Mouse (Mus musculus) kidney, embryonic 14.5 days (tissue): ENCODE results near the gene Olfr113. TPM values are rescaled to one million over a fixed set of nuclear protein-coding genes. Genes with fewer than 3 reads are reported as not detected.
"Not testable (repeated sequence)": the region's sequence is repeated elsewhere in the genome, so short reads cannot be mapped to it uniquely, and the experiment has no call there.

ENCODE experiments used
- ATAC-seq: fragments of 200-750 bp; cut with Nextera tagmentation; 2 replicates; pipeline ENCODE4 v1.8.0; 2017; ENCODE audit warnings: moderate number of reproducible peaks, mild to moderate bottlenecking, moderate TSS enrichment, moderate library complexity; ENCODE audit not compliant: low FRiP score, low TSS enrichment
- H3K27ac ChIP-seq: fragments of 300-500 bp; sonication (generic); 2 replicates; pipeline ENCODE4 v1.5.1; 2014; ENCODE audit warnings: low read depth, mild to moderate bottlenecking, low read length, moderate library complexity, mixed read lengths
- H3K27me3 ChIP-seq: fragments of 300-500 bp; sonication (generic); 2 replicates; pipeline ENCODE4 v1.6.1; 2014; ENCODE audit warnings: mild to moderate bottlenecking, low read length; ENCODE audit not compliant: control insufficient read depth, insufficient read depth
- H3K36me3 ChIP-seq: fragments of 300-500 bp; sonication (generic); 2 replicates; pipeline ENCODE4 v1.6.1; 2014; ENCODE audit warnings: low read length, mixed read lengths; ENCODE audit not compliant: control insufficient read depth, insufficient read depth
- H3K4me1 ChIP-seq: fragments of 300-500 bp; sonication (generic); 2 replicates; pipeline ENCODE4 v1.6.1; 2014; ENCODE audit warnings: low read length, mixed read lengths; ENCODE audit not compliant: control insufficient read depth, insufficient read depth
- H3K4me2 ChIP-seq: fragments of 300-500 bp; sonication (generic); replicated peaks from 2 replicates; pipeline ENCODE4 v1.6.1; 2014; ENCODE audit warnings: low read depth, mild to moderate bottlenecking, low read length
- H3K4me3 ChIP-seq: fragments of 300-500 bp; sonication (generic); 2 replicates; pipeline ENCODE4 v1.5.1; 2014; ENCODE audit warnings: mild to moderate bottlenecking, low read length
- H3K9ac ChIP-seq: fragments of 300-500 bp; sonication (generic); 2 replicates; pipeline ENCODE4 v1.6.1; 2014; ENCODE audit warnings: low read depth, mild to moderate bottlenecking, low read length, moderate library complexity
- H3K9me3 ChIP-seq: fragments of 300-500 bp; sonication (generic); 2 replicates; pipeline ENCODE4 v1.6.1; 2016; ENCODE audit warnings: low read length; ENCODE audit not compliant: control insufficient read depth
- WGBS: fragments of 180-500 bp; shearing (Covaris S2); extraction: QIAGEN DNeasy Blood & Tissue Kit; methylation state at CpG from one replicate; pipeline ENCODE4 v1.1.7; 2014; 5-methylcytosine and 5-hydroxymethylcytosine counted together
- polyA plus RNA-seq: library from polyadenylated mRNA; unstranded; fragments of >200 nt; fragmentation: Nextera tagmentation; extraction: Ambion mirVana; gene quantifications from 2 replicates; pipeline ENCODE4 v1.2.1, GENCODE M21; 2014

The Olfr113 gene
- polyA plus RNA-seq: not detected in 2 replicates

DNA sequence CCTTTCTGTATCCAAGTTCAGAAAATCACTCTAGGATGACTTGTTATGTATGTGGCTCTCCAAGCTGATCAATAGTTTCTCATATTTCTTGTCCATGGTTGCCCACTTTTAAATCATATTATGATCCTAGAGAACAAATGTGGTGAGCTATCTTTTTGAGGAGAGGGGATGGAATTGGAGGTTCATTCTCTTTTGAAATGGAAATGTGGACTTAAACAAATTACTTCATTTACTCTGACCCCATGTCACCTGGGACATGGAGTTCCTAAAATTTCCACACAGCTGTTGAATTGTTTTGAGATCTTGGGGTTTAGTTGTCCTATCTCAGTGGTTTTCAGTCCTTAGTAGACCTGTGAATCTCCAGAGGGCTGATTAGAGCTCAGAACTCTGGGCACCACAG is at the start of gene Olfr113:
Gene Olfr113, minus strand, starts transcription at position 101 of the 400 bp plus-strand sequence.
- ATAC-seq: no peak
- no peak within 1 kb of the TSS for H3K4me2 ChIP-seq
- no peak within 1 kb of the TSS for H3K4me3 ChIP-seq
- no peak within 1 kb of the TSS for H3K27ac ChIP-seq
- H3K36me3 ChIP-seq: no peaks in the 10 kb centered on the region
- no peaks in the 10 kb centered on the region for H3K4me1 ChIP-seq
- no peaks in the 10 kb centered on the region for H3K9me3 ChIP-seq
- no peaks in the 10 kb centered on the region for H3K27me3 ChIP-seq
- no peak within 1 kb of the TSS for H3K9ac ChIP-seq

DNA sequence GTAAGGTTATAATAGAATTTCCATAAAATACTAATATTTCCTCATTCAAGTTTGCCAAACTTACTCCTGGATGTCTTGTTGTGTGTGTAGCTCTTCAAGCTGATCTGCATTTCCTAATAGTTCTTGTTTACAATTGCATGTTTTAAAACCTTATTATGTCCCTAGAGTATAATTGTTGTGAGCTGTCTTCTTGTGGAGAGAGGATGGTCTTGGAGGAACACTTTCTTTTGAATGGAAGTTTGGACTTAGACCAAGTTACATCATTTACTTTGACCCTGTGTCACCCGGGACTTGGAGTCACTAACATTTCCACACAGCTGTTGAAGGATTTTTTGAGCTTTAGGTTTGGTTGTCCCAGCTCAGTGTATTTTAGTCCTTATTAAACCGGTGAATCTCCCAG is 49.5 kb upstream of the Olfr113 start, which contains the start of the genes Olfr115 and Olfr116:
Gene Olfr115, minus strand, starts transcription at position 101 of the 400 bp plus-strand sequence.
Gene Olfr116, minus strand, starts transcription at position 191 of the 400 bp plus-strand sequence.
- ATAC-seq: no peak
- Histone ChIP-seq H3K4me1 (no peaks in the 10 kb centered on the region), H3K4me2 (no peak within 1 kb of the TSS), H3K9me3 (no peaks in the 10 kb centered on the region), H3K36me3 (no peaks in the 10 kb centered on the region), H3K27me3 (no peaks in the 10 kb centered on the region), H3K4me3 (no peak within 1 kb of the TSS), H3K27ac (no peak within 1 kb of the TSS), H3K9ac (no peak within 1 kb of the TSS)
- WGBS: 81% methylated on average over 2 of the region's 2 CpGs

DNA sequence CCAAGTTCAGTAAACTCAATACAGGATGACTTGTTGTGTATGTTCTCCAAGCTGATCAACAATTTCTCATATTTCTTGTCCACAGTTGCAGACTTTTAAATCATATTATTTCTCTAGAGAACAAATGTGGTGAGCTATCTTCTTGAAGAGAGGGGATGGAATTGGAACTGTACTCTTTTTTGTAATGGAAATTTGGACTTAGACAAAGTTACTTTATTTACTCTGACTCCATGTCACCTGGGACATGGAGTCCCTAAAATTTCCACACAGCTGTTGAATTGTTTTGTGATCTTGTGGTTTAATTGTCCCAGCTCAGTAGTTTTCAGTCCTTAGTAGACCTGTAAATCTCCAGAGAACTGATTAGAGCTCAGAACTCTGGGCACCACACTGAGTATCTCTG is 15.2 kb upstream of the Olfr113 start, which contains the start of gene Olfr114:
Gene Olfr114, minus strand, starts transcription at position 101 of the 400 bp plus-strand sequence.
- no peak for ATAC-seq

DNA sequence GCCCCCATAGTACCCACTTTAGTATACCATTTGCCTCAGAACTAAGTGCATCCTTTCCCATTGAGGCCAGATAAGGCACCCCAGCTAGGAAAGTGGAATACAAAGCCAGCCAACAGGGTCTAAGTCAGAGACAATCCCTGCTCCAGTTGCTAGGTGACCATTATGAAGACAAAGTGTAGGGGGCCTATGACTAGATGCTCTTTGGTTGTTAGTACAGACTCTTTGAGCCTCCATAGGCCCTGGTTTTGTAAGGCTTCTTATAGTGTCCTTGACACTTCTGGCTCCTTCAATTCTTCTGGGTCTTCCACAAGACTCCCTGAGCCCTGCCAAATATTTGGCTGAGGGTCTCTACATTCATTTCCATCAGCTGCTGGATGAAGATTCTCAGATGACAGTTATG is 8.1 kb downstream of the Olfr113 start, which contains the start of gene Olfr112:
Gene Olfr112, minus strand, starts transcription at position 101 of the 400 bp plus-strand sequence.
- H3K27me3 ChIP-seq: no peaks in the 10 kb centered on the region
- no peaks in the 10 kb centered on the region for H3K9me3 ChIP-seq
- H3K27ac ChIP-seq: no peak within 1 kb of the TSS
- H3K4me2 ChIP-seq: no peak within 1 kb of the TSS
- no peak for ATAC-seq
- H3K4me1 ChIP-seq: no peaks in the 10 kb centered on the region
- H3K4me3 ChIP-seq: no peak within 1 kb of the TSS
- H3K9ac ChIP-seq: no peak within 1 kb of the TSS
- H3K36me3 ChIP-seq: no peaks in the 10 kb centered on the region

More for the DNA sequence above, 15.2 kb upstream of the Olfr113 start, which contains the start of gene Olfr114:
- Histone ChIP-seq H3K4me2 (no peak within 1 kb of the TSS), H3K27me3 (no peaks in the 10 kb centered on the region), H3K36me3 (no peaks in the 10 kb centered on the region), H3K9me3 (no peaks in the 10 kb centered on the region), H3K27ac (no peak within 1 kb of the TSS), H3K9ac (no peak within 1 kb of the TSS), H3K4me3 (no peak within 1 kb of the TSS), H3K4me1 (no peaks in the 10 kb centered on the region)

DNA sequence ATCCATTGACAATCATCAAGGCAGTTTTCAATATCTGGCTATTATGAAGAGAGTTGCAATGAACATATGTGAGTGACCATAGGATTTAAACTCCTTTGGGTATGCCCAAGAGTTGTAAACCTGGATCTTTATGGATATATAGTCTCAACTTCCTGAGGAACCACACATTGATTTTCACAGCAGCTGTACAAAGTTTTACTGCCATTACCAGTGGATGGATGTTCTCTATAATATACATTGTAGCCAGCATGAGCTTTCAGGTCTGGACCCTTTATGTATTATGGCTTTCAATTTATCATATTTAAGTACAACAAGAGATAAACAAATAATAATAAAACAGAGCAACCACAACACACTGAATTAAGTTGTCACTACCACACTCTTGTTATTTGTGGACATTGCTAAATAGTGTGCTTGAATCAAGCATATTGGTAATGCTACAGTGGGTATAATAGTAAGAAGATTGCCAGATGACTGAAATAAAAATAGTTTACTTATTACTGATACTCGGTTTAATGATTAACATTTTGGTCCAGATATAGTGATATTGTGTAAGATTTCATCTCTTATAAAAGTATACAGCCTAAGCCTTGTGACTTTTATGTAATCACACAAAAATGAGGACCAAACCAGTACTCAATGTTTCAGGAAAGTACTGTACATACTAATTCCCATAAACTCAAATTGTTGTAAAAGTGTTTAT is 18.4 kb downstream of the Olfr113 start:
- Histone ChIP-seq H3K36me3 (no peaks in the 10 kb centered on the region), H3K4me2 (no peak overlapping the region), H3K4me3 (no peak overlapping the region), H3K4me1 (no peaks in the 10 kb centered on the region), H3K9ac (no peak overlapping the region), H3K27ac (no peak overlapping the region), H3K9me3 (no peaks in the 10 kb centered on the region), H3K27me3 (no peaks in the 10 kb centered on the region)
- no peak for ATAC-seq
- WGBS: 64% methylated on average over 1 of the region's 1 CpGs

DNA sequence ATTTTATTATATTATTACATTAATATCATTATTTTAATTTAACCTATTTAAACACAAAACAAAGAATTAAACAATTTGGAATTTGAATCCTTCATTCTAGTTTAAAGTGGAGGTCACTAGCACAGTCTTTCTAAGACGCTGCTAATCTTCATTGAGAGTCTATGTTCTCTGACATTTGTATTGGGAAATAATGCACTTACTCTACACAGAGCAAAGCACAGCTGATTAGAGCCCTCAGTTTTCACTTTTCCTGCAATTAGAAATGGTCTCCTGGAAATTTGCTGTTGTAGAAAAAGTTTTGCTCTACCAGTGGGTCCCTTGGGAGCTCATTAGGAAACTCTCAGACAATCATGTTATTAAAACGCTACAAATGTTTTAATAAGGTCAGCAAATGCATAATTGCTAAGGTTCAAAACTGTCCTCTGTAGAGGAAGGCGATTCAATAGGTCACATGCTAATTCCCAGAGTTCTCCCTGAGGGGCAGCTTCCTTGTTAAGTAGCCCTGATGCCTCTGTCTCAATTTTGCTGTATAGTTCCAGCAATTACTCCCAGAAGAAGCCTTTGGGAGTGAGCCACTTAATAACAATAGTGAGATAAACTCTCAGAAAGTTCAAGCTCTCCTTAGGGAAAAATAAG is 33.5 kb downstream of the Olfr113 start:
- no peaks in the 10 kb centered on the region for H3K27me3 ChIP-seq
- no peak overlapping the region for H3K27ac ChIP-seq
- no peaks in the 10 kb centered on the region for H3K4me1 ChIP-seq
- no peak overlapping the region for H3K4me2 ChIP-seq
- 72% methylated on average over 3 of the region's 3 CpGs for WGBS
- H3K4me3 ChIP-seq: no peak overlapping the region
- ATAC-seq: no peak
- H3K9me3 ChIP-seq: no peaks in the 10 kb centered on the region
- no peak overlapping the region for H3K9ac ChIP-seq
- H3K36me3 ChIP-seq: no peaks in the 10 kb centered on the region

DNA sequence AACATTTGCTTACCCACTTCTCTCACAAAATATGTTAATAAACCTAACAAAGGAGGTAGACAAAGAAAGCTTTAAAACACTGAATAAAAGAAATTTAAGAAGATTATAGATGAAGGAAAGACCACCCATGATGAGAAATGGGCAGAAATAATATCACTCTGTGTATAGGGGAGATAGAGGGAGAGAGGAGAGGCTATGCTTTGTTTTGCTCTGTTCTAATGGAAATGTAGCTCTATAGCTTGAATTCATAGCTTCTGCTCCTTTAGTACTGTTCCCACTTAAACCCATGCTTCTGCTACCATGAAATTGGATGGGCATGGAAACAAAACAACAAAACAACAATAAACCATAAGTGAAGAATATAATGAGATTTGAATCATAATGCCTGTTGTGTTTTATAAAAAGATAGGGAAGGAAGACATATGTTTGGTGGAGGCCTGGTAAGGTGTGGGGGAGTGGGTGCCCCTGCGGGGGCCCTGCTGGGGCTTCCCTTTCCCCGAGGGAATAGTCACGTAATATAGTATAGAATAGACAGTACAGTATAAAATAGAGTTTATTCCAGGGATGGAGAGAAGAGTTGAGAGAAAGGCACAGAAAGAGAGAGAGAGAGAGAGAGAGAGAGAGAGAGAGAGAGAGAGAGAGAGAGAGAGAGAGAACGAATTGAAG is 35.9 kb downstream of the Olfr113 start:
- no peaks in the 10 kb centered on the region for H3K4me1 ChIP-seq
- H3K36me3 ChIP-seq: no peaks in the 10 kb centered on the region
- no peak overlapping the region for H3K27ac ChIP-seq
- WGBS: 87% methylated on average over 4 of the region's 4 CpGs
- ATAC-seq: no peak
- H3K9ac ChIP-seq: no peak overlapping the region
- no peaks in the 10 kb centered on the region for H3K27me3 ChIP-seq
- no peak overlapping the region for H3K4me3 ChIP-seq
- no peaks in the 10 kb centered on the region for H3K9me3 ChIP-seq
- no peak overlapping the region for H3K4me2 ChIP-seq

DNA sequence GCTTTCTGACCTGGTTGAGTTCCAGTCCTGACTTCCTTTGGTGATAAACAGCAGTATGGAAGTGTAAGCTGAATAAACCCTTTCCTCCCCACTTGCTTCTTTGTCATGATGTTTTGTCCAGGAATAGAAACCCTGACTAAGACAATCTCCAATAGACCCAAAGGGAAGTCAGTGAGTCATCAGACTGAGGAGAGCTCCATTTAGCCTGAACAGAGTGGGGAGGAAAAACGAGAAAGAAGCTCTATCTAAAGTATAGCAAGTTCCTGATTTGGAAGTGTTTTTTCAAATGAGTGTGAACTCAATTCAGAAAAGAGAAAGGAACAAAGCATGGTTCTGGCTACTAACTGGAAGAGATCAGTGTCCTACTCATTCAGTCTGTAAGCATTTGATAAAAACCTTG is 39.0 kb downstream of the Olfr113 start:
- H3K36me3 ChIP-seq, H3K4me3 ChIP-seq, ATAC-seq, H3K4me2 ChIP-seq, H3K27me3 ChIP-seq, H3K4me1 ChIP-seq, H3K9ac ChIP-seq, H3K27ac ChIP-seq, H3K9me3 ChIP-seq: not testable (repeated sequence)
- WGBS: 72% methylated on average over 1 of the region's 1 CpGs

DNA sequence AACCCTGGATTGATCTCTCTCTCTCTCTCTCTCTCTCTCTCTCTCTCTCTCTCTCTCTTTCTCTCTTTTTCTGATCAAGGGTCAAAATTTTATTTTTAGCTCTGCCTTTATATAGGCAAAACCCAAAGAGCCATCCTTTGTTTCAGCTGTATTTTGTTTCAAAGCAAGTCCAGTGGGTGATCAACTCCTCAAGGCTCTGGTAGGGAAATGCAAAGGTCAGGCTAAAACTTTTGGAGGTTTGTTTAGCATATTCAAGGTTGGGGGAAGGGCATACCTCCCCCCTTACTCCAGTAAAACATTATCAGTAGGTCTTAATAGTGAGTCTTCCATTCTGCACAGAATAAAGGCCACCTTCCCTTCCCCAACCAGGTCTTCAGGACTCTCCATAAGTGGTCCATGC is 42.3 kb downstream of the Olfr113 start:
- no peak overlapping the region for H3K27ac ChIP-seq
- H3K4me1 ChIP-seq: no peaks in the 10 kb centered on the region
- ATAC-seq: no peak
- no peaks in the 10 kb centered on the region for H3K36me3 ChIP-seq
- no peak overlapping the region for H3K4me3 ChIP-seq
- no peaks in the 10 kb centered on the region for H3K27me3 ChIP-seq
- no peak overlapping the region for H3K4me2 ChIP-seq
- H3K9me3 ChIP-seq: no peaks in the 10 kb centered on the region
- no peak overlapping the region for H3K9ac ChIP-seq
